Mouse (Mus musculus) brown adipose tissue, adult 24 weeks (tissue): ENCODE results near the gene Fip1l1. TPM values are rescaled to one million over a fixed set of nuclear protein-coding genes. Genes with fewer than 3 reads are reported as not detected.

Experiments used
- H3K27ac ChIP-seq: fragments of 200-500 bp; replicated peaks from 2 replicates; pipeline ENCODE4 v1.5.1; 2012; ENCODE audit warnings: low read depth, mild to moderate bottlenecking, low read length
- H3K4me1 ChIP-seq: fragments of 200-500 bp; 2 replicates; pipeline ENCODE4 v1.6.1; 2012; ENCODE audit warnings: low read length, mixed read lengths; ENCODE audit not compliant: control insufficient read depth, insufficient read depth, insufficient read length
- H3K4me3 ChIP-seq: fragments of 200-500 bp; 2 replicates; pipeline ENCODE4 v1.5.1; 2012; ENCODE audit warnings: low read depth, mild to moderate bottlenecking, low read length, moderate library complexity; ENCODE audit not compliant: insufficient read depth
- polyA plus RNA-seq: library from polyadenylated mRNA; stranded (reverse); fragments of >200 nt; gene quantifications from 2 replicates; pipeline ENCODE4 v1.2.4, GENCODE M21; 2012; ENCODE audit not compliant: missing spikeins, insufficient read depth, insufficient read length

Gene Fip1l1
- 22.9 and 23.8 TPM in 2 replicates for polyA plus RNA-seq

DNA sequence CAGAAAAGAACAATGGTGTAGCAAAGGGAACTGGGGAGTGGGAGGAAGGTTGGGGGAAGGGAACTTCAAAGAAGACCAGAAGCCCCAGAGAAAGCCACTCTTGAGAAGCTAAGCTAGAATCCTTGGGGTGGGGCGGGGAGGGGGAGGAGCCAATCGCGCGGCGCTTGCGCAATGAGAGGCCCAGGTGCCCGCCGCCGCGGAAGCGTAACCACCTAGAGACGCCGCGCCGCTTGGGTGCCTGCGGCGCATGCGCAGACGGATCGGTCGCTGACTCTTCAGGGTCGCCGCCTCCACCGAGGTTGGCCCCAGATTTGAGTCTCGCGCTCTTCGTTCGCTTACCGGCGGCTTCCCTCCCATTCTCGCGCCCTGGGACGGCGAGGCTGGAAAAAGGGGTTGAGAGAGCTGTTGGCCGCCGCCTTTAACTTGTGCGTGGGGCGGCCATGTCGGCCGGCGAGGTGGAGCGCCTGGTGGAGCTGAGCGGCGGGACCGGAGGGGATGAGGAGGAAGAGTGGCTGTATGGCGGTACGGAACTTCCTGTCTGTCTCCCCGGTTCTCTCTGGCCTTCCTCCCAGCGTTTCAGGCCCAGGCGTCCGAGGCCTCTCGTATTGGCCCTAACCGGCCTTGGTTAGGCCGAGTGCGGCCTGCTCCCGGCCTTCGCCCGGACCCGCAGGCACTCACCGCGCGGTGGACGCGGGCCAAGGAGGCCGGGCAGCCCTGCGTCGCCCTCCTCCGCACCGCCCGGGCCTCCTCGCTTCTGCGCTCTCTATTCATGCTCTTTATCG, at the start of gene Fip1l1:
TSS of gene Fip1l1 (plus strand) at position 210 of the 782 bp plus-strand sequence.
- Histone ChIP-seq H3K4me1 (peaks cover 7% of the 10 kb centered on the region), H3K27ac (peak within 1 kb of the TSS; percentile 96), H3K4me3 (peak within 1 kb of the TSS; percentile 100)

GRCm38 (mm10) chr5:74492705-74493104, 42.5 kb upstream of the Fip1l1 start:
- Histone ChIP-seq H3K4me3 (no peak overlapping the region), H3K4me1 (no peaks in the 10 kb centered on the region), H3K27ac (no peak overlapping the region)

- no peak overlapping the region for H3K4me3 ChIP-seq
- H3K4me1 ChIP-seq = no peaks in the 10 kb centered on the region
- H3K27ac ChIP-seq = no peak overlapping the region
These were observed 23.6 kb upstream of the Fip1l1 start for GRCm38 (mm10) chr5:74511686-74512085.

DNA sequence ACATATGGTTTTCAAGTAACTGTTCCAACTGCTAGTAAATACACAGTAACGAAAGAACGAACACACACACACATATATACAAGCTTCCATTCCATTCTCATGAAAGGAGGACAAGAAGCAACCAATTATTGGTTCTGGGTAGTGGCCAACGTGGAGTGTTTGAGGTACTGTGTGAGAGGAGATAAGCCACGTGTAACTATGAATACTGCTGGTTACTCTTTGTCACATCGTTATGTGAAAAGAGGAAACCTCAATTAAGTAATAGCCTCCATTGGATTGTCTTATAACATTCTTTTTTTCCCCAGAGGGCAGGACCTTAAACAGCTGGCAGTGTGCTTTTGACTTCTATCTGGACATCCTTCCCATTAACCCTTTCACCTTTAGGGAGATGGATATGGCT, 8.2 kb upstream of the Fip1l1 start:
- peaks cover 6% of the 10 kb centered on the region for H3K4me1 ChIP-seq

DNA sequence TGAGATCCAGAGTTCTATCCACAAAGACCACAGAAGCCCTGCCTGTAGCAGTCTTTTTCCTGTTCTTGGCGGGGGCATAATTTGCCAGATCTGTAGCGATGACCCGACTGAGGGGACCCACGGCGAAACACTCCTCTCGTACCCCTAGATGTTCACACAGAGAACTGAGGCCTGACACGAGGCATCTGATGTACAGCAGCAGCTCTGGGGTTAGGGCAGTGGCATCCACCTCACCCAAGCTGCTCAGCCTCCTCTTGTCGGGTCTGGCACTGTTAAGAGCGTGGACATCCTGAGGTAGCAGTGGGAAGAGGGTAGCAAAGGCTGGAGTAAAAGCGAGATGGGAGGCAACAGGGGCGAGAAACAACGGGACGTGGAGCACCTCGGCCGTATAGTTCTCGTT, 4.5 kb upstream of the Fip1l1 start:
- Histone ChIP-seq H3K27ac (no peak overlapping the region), H3K4me3 (peak overlapping the region; percentile 85), H3K4me1 (peaks cover 7% of the 10 kb centered on the region)

More for the DNA sequence above, 8.2 kb upstream of the Fip1l1 start:
- no peak overlapping the region for H3K27ac ChIP-seq
- H3K4me3 ChIP-seq = no peak overlapping the region

- peaks cover 7% of the 10 kb centered on the region for H3K4me1 ChIP-seq
- 0 out of 2 replicates have a peak within 1 kb of the TSS, but pooled peaks have one; percentile 9 for H3K27ac ChIP-seq
- H3K4me3 ChIP-seq = peak within 1 kb of the TSS; percentile 85
These were observed 3.5 kb upstream of the Fip1l1 start, which contains the start of gene Scfd2 for GRCm38 (mm10) chr5:74531630-74532280. TSS of gene Scfd2 (minus strand) at chr5:74531759.

DNA sequence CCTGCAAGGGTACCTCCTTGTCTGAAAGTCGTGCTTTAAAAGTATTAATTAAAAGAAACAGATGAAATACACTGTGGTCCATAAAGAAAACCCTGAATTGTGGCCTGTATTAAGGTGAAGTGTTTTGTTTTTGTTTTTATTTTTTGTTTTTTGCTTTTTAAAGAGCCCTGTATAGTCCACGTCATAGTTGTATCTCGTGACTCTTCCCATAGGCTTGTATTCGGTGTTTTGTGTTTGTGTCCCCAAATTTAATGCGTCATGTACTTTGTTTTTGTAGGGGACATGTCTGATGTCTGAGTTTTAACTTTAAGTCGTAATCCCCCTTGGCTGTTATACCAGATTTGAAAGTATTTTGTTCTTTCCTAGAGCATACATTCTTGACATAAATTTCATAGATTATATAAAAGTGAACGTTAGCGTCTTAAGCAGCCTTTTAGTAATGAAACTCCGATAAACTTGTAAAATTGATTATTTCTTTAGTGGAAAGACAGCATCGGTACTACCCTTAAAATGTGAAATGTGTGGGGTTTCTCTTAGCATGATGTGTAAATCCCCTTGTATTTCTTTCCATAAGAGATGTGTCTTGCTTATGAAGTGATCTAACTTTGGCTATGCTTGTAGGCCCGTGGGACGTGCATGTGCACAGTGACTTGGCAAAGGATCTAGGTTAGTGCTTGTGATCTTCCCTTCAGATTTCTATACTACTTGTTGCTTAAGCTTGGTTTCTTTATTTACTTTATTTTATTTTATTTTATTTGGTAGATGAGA, 1.1 kb downstream of the Fip1l1 start:
- Histone ChIP-seq H3K4me1 (peaks cover 3% of the 10 kb centered on the region; the same call in 1 of the 2 replicates), H3K4me3 (peak overlapping the region; percentile 100), H3K27ac (no peak overlapping the region)

GRCm38 (mm10) chr5:74545606-74546005, 10.4 kb downstream of the Fip1l1 start:
- Histone ChIP-seq H3K4me1 (no peaks in the 10 kb centered on the region), H3K27ac (no peak overlapping the region), H3K4me3 (no peak overlapping the region)

GRCm38 (mm10) chr5:74549566-74549965, 14.3 kb downstream of the Fip1l1 start:
- Histone ChIP-seq H3K4me3 (no peak overlapping the region), H3K4me1 (no peaks in the 10 kb centered on the region), H3K27ac (no peak overlapping the region)

DNA sequence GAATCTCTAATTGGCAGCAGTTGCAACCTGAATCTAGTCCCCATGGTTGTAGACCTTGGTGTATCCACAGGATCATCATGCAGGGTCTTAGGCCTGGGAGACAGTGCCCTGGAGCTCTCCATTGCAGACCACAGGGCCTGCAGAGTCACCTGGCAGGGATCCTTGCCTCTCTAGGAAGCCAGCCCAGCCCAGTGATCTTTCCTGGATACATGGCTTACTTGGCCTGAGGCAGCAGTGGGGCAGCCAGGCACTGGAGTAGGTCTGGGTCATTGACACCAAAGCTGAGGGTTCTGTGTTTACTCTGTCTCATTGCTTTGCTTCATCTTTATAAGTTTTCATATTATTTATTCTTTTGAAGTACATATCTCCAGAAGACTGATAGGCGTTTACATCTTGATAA, 25.9 kb downstream of the Fip1l1 start:
- no peak overlapping the region for H3K4me3 ChIP-seq
- no peak overlapping the region for H3K27ac ChIP-seq
- 0 out of 2 replicates have a peak, but pooled peaks cover 2% of the 10 kb centered on the region for H3K4me1 ChIP-seq

- no peak overlapping the region for H3K4me3 ChIP-seq
- H3K4me1 ChIP-seq = no peaks in the 10 kb centered on the region
- no peak overlapping the region for H3K27ac ChIP-seq
These were observed 36.5 kb downstream of the Fip1l1 start for GRCm38 (mm10) chr5:74571767-74572166.

DNA sequence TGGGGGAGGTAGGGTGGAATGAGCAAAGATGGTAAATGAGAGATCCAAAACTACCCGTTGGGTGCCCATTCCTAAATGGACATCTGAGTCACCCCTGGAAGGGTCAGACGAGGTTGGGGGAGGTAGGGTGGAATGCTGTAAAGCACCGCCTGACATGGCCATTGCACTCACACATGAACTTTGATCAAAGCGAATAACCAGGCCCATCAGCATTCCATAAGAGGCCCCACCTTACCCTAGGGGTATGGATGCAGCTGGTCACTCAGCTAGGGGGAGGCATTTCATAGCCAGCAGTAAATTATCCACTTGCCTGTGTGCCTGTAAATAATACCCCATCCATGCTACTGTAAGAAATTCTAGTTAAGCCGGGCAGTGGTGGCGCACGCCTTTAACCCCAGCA, 53.9 kb downstream of the Fip1l1 start:
- Histone ChIP-seq H3K4me1 (no peaks in the 10 kb centered on the region), H3K27ac (no peak overlapping the region), H3K4me3 (no peak overlapping the region)

GRCm38 (mm10) chr5:74591413-74591812, 56.2 kb downstream of the Fip1l1 start:
- Histone ChIP-seq H3K4me3 (no peak overlapping the region), H3K4me1 (no peaks in the 10 kb centered on the region), H3K27ac (no peak overlapping the region)

DNA sequence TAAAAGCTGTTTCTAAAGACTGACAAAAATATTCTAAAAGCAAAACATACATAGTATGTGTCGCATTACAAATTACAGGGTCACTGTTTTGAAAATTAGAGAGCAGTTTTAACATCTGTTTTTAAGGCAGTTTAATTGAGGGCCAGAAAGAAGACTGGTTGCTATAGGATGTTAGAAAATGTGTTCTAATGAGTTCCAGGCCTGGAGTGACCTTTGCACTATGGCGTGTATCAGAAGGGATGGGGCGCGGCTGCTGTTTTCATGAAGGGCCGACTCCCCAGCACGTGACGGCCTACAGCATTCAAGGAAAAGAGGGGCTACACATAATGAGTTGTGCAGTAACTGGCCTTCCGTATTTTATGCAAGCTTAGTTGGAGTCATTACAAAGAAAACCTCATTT, 57.9 kb downstream of the Fip1l1 start:
- Histone ChIP-seq H3K27ac (no peak overlapping the region), H3K4me3 (no peak overlapping the region), H3K4me1 (no peaks in the 10 kb centered on the region)

DNA sequence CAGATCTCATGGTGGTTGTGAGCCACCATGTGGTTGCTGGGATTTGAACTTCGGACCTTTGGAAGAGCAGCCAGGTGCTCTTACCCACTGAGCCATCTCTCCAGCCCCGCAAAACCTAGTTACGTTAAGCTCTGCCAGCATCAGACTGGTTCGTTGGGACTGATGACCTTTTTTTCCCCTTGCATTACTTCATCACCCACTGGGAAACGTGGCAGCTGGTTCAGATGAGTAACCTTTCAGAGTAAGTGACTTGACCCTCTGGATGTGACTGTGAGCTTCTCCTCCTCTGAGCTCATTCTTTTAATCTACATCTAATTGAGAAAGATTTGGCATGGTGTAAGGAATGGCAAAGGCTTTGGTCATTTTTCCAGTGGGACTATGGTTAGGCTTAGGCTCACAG, 64.8 kb downstream of the Fip1l1 start:
- no peak overlapping the region for H3K4me3 ChIP-seq
- H3K27ac ChIP-seq = no peak overlapping the region
- H3K4me1 ChIP-seq = no peaks in the 10 kb centered on the region
